Mouse (Mus musculus): ENCODE results near the gene Large2. TPM values are rescaled to one million over a fixed set of nuclear protein-coding genes. Genes with fewer than 3 reads are reported as not detected.

The Large2 gene
- polyA plus RNA-seq, 1 experiment from 2014 or later = 6.6 TPM

- Histone ChIP-seq H3K4me1 (ENCODE audit: control insufficient read depth, insufficient read depth, low read length) (peaks cover 11% of the 10 kb centered on the region), H3K9ac (replicated peaks; ENCODE audit: low read length) (no peak overlapping the region), H3K4me3 (ENCODE audit: low read depth, low read length) (no peak overlapping the region), H3K4me2 (ENCODE audit: low read depth, low read length) (no peak overlapping the region), H3K27ac (replicated peaks; ENCODE audit: low read depth, low read length) (no peak overlapping the region; the same call in 1 of the 2 replicates), H3K27me3 (ENCODE audit: control insufficient read depth, insufficient read depth, low read length) (peaks cover 10% of the 10 kb centered on the region; the same call in 1 of the 2 replicates), H3K9me3 (replicated peaks; ENCODE audit: control insufficient read depth, low read length) (no peaks in the 10 kb centered on the region), H3K36me3 (replicated peaks; ENCODE audit: control insufficient read depth, insufficient read depth, low read depth, low read length) (no peaks in the 10 kb centered on the region)
- ATAC-seq (replicated peaks; ENCODE audit: insufficient number of reproducible peaks, low FRiP score, low TSS enrichment, low read depth) (no peak), DNase-seq (ENCODE audit: low spot score) (no peak)
- WGBS = 78% methylated on average over 11 of the region's 11 CpGs
These were observed 1.2 kb downstream of the Large2 start for GRCm38 (mm10) chr2:92373437-92373813.

GRCm38 (mm10) chr2:92372767-92373436 lies 1.8 kb downstream of the Large2 start:
- H3K4me3 ChIP-seq (ENCODE audit: low read depth, low read length) = no peak overlapping the region
- peaks cover 11% of the 10 kb centered on the region for H3K4me1 ChIP-seq (ENCODE audit: control insufficient read depth, insufficient read depth, low read length)
- DNase-seq (ENCODE audit: low spot score) = peak; percentile 2
- 43% methylated on average over 9 of the region's 9 CpGs for WGBS
- H3K36me3 ChIP-seq (replicated peaks; ENCODE audit: control insufficient read depth, insufficient read depth, low read depth, low read length) = no peaks in the 10 kb centered on the region
- no peak for ATAC-seq (replicated peaks; ENCODE audit: insufficient number of reproducible peaks, low FRiP score, low TSS enrichment, low read depth)
- no peak overlapping the region for H3K9ac ChIP-seq (replicated peaks; ENCODE audit: low read length)
- peaks cover 10% of the 10 kb centered on the region; the same call in 1 of the 2 replicates for H3K27me3 ChIP-seq (ENCODE audit: control insufficient read depth, insufficient read depth, low read length)
- no peak overlapping the region for H3K4me2 ChIP-seq (ENCODE audit: low read depth, low read length)
- H3K27ac ChIP-seq (replicated peaks; ENCODE audit: low read depth, low read length) = peak overlapping the region; percentile 15; the same call in 1 of the 2 replicates
- no peaks in the 10 kb centered on the region for H3K9me3 ChIP-seq (replicated peaks; ENCODE audit: control insufficient read depth, low read length)

GRCm38 (mm10) chr2:92371971-92372690 lies 2.5 kb downstream of the Large2 start:
- Histone ChIP-seq H3K27ac (replicated peaks; ENCODE audit: low read depth, low read length) (0 out of 2 replicates have a peak overlapping the region, but pooled peaks have one; percentile 15), H3K4me2 (ENCODE audit: low read depth, low read length) (peak overlapping the region; percentile 14; the same call in 1 of the 2 replicates), H3K36me3 (replicated peaks; ENCODE audit: control insufficient read depth, insufficient read depth, low read depth, low read length) (no peaks in the 10 kb centered on the region), H3K9ac (replicated peaks; ENCODE audit: low read length) (no peak overlapping the region; the same call in 1 of the 2 replicates), H3K4me3 (ENCODE audit: low read depth, low read length) (no peak overlapping the region), H3K4me1 (ENCODE audit: control insufficient read depth, insufficient read depth, low read length) (peaks cover 11% of the 10 kb centered on the region), H3K27me3 (ENCODE audit: control insufficient read depth, insufficient read depth, low read length) (peaks cover 10% of the 10 kb centered on the region; the same call in 1 of the 2 replicates), H3K9me3 (replicated peaks; ENCODE audit: control insufficient read depth, low read length) (no peaks in the 10 kb centered on the region)
- WGBS = 12% methylated on average over 10 of the region's 10 CpGs
- DNase-seq (ENCODE audit: low spot score) = peak; percentile 65
- ATAC-seq (replicated peaks; ENCODE audit: insufficient number of reproducible peaks, low FRiP score, low TSS enrichment, low read depth) = no peak

- Histone ChIP-seq H3K4me3 (ENCODE audit: low read depth, low read length) (peak overlapping the region; percentile 46), H3K9ac (replicated peaks; ENCODE audit: low read length) (peak overlapping the region; percentile 58), H3K27ac (replicated peaks; ENCODE audit: low read depth, low read length) (no peak overlapping the region), H3K36me3 (replicated peaks; ENCODE audit: control insufficient read depth, insufficient read depth, low read depth, low read length) (no peaks in the 10 kb centered on the region), H3K9me3 (replicated peaks; ENCODE audit: control insufficient read depth, low read length) (no peaks in the 10 kb centered on the region), H3K4me2 (ENCODE audit: low read depth, low read length) (peak overlapping the region; percentile 85), H3K4me1 (ENCODE audit: control insufficient read depth, insufficient read depth, low read length) (peaks cover 8% of the 10 kb centered on the region), H3K27me3 (ENCODE audit: control insufficient read depth, insufficient read depth, low read length) (peaks cover 10% of the 10 kb centered on the region; the same call in 1 of the 2 replicates)
- peak; percentile 86 for DNase-seq (ENCODE audit: low spot score)
- ATAC-seq (replicated peaks; ENCODE audit: insufficient number of reproducible peaks, low FRiP score, low TSS enrichment, low read depth) = peak; percentile 22; the same call in 1 of the 2 replicates
- 2% methylated on average over 45 of the region's 45 CpGs for WGBS
These were observed 3.6 kb downstream of the Large2 start for GRCm38 (mm10) chr2:92370821-92371805.

GRCm38 (mm10) chr2:92370375-92370774 lies 4.3 kb downstream of the Large2 start:
- Histone ChIP-seq H3K4me1 (ENCODE audit: control insufficient read depth, insufficient read depth, low read length) (peaks cover 8% of the 10 kb centered on the region), H3K4me2 (ENCODE audit: low read depth, low read length) (peak overlapping the region; percentile 85), H3K27ac (replicated peaks; ENCODE audit: low read depth, low read length) (no peak overlapping the region), H3K27me3 (ENCODE audit: control insufficient read depth, insufficient read depth, low read length) (peaks cover 10% of the 10 kb centered on the region; the same call in 1 of the 2 replicates), H3K9me3 (replicated peaks; ENCODE audit: control insufficient read depth, low read length) (no peaks in the 10 kb centered on the region), H3K4me3 (ENCODE audit: low read depth, low read length) (peak overlapping the region; percentile 46), H3K9ac (replicated peaks; ENCODE audit: low read length) (peak overlapping the region; percentile 58), H3K36me3 (replicated peaks; ENCODE audit: control insufficient read depth, insufficient read depth, low read depth, low read length) (no peaks in the 10 kb centered on the region)
- ATAC-seq (replicated peaks; ENCODE audit: insufficient number of reproducible peaks, low FRiP score, low TSS enrichment, low read depth) (no peak), DNase-seq (ENCODE audit: low spot score) (no peak)
- 12% methylated on average over 14 of the region's 19 CpGs for WGBS

GRCm38 (mm10) chr2:92367383-92368029 lies 7.2 kb downstream of the Large2 start:
- no peak for ATAC-seq (replicated peaks; ENCODE audit: insufficient number of reproducible peaks, low FRiP score, low TSS enrichment, low read depth)
- H3K9ac ChIP-seq (replicated peaks; ENCODE audit: low read length) = no peak overlapping the region
- no peaks in the 10 kb centered on the region; the same call in 1 of the 2 replicates for H3K36me3 ChIP-seq (replicated peaks; ENCODE audit: control insufficient read depth, insufficient read depth, low read depth, low read length)
- no peak overlapping the region for H3K4me2 ChIP-seq (ENCODE audit: low read depth, low read length)
- H3K27ac ChIP-seq (replicated peaks; ENCODE audit: low read depth, low read length) = no peak overlapping the region
- peaks cover 8% of the 10 kb centered on the region for H3K4me1 ChIP-seq (ENCODE audit: control insufficient read depth, insufficient read depth, low read length)
- H3K9me3 ChIP-seq (replicated peaks; ENCODE audit: control insufficient read depth, low read length) = no peaks in the 10 kb centered on the region
- no peak for DNase-seq (ENCODE audit: low spot score)
- H3K4me3 ChIP-seq (ENCODE audit: low read depth, low read length) = no peak overlapping the region
- peaks cover 10% of the 10 kb centered on the region; the same call in 1 of the 2 replicates for H3K27me3 ChIP-seq (ENCODE audit: control insufficient read depth, insufficient read depth, low read length)
- WGBS = 48% methylated on average over 20 of the region's 20 CpGs

GRCm38 (mm10) chr2:92365568-92365967 lies 9.1 kb downstream of the Large2 start:
- H3K27me3 ChIP-seq (ENCODE audit: control insufficient read depth, insufficient read depth, low read length) = peaks cover under 1% of the 10 kb centered on the region; the same call in 1 of the 2 replicates
- no peak overlapping the region for H3K9ac ChIP-seq (replicated peaks; ENCODE audit: low read length)
- no peaks in the 10 kb centered on the region; the same call in 1 of the 2 replicates for H3K36me3 ChIP-seq (replicated peaks; ENCODE audit: control insufficient read depth, insufficient read depth, low read depth, low read length)
- no peak overlapping the region for H3K27ac ChIP-seq (replicated peaks; ENCODE audit: low read depth, low read length)
- ATAC-seq (replicated peaks; ENCODE audit: insufficient number of reproducible peaks, low FRiP score, low TSS enrichment, low read depth) (0 out of 2 replicates have a peak, but pooled peaks have one; percentile 9), DNase-seq (ENCODE audit: low spot score) (no peak)
- H3K9me3 ChIP-seq (replicated peaks; ENCODE audit: control insufficient read depth, low read length) = no peaks in the 10 kb centered on the region
- no peak overlapping the region for H3K4me2 ChIP-seq (ENCODE audit: low read depth, low read length)
- peaks cover 4% of the 10 kb centered on the region for H3K4me1 ChIP-seq (ENCODE audit: control insufficient read depth, insufficient read depth, low read length)
- no peak overlapping the region for H3K4me3 ChIP-seq (ENCODE audit: low read depth, low read length)
- WGBS = 89% methylated on average over 10 of the region's 10 CpGs
